Mouse (Mus musculus) erythroblast, embryonic 14.5 days (primary cell): ENCODE measurements around the gene Spg11.

Experiments
- GATA1 ChIP-seq: IDR thresholded peaks from 2 replicates; pipeline ENCODE4 v1.6.1; 2012; ENCODE audit warnings: low read length, inconsistent platforms, mixed read lengths
- TAL1 ChIP-seq: IDR thresholded peaks from 3 replicates; pipeline ENCODE4 v1.6.1; 2012; ENCODE audit warnings: low read length, inconsistent platforms, mixed read lengths

GRCm38 (mm10) chr2:122146687-122147086, 28.5 kb upstream of the Spg11 start:
- no peak for TF ChIP-seq GATA1
- no peak for TF ChIP-seq TAL1
